Mouse (Mus musculus) G1E (cell line): ENCODE results near the gene Car9.

Source experiments
- CTCF ChIP-seq: IDR thresholded peaks from 2 replicates; pipeline ENCODE4 v1.5.1; 2012; ENCODE audit warnings: low read depth, low read length, inconsistent platforms, mixed read lengths
- GATA1 ChIP-seq: IDR thresholded peaks from 2 replicates; pipeline ENCODE4 v1.6.1; 2012; ENCODE audit warnings: borderline replicate concordance, low read length, inconsistent platforms, mixed read lengths
- POLR2AphosphoS5 ChIP-seq: IDR thresholded peaks from 2 replicates; pipeline ENCODE4 v1.6.1; 2012; ENCODE audit warnings: low read depth, low read length, inconsistent platforms; ENCODE audit not compliant: insufficient replicate concordance
- TAL1 ChIP-seq: conservative IDR thresholded peaks from 2 replicates; pipeline ENCODE4 v1.6.1; 2012; ENCODE audit warnings: low read depth, low read length, inconsistent platforms, mixed read lengths

DNA sequence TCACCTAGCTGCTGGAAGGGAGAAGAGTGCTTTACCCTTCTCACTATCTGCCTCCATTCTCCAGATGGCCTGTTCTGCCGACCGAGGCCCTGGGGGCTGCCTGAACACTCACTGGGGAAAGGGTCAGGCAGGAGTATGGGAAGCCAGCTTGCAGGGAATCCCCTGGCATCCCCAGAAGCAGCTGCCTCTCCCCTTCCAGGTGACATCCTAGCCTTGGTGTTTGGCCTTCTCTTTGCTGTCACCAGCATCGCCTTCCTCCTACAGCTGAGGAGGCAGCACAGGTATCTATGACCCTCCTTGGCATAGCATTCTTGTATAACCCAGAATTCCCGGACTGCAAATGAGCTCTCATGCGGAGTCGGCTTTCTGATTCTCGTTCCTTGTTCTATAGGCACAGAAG, 5.9 kb downstream of the Car9 start:
- no peak for TF ChIP-seq CTCF
- TF ChIP-seq GATA1: no peak
- TF ChIP-seq POLR2AphosphoS5: no peak
- TF ChIP-seq TAL1: no peak
